Mouse (Mus musculus): ENCODE data around the gene Arid4a. TPM values are rescaled to one million over a fixed set of nuclear protein-coding genes. Genes with fewer than 3 reads are reported as not detected.
A peak's percentile ranks its signal among the peaks of the same experiment; 100 is the strongest.

The Arid4a gene
- polyA plus RNA-seq, 1 experiment from 2014 or later, result 40.4 TPM

DNA sequence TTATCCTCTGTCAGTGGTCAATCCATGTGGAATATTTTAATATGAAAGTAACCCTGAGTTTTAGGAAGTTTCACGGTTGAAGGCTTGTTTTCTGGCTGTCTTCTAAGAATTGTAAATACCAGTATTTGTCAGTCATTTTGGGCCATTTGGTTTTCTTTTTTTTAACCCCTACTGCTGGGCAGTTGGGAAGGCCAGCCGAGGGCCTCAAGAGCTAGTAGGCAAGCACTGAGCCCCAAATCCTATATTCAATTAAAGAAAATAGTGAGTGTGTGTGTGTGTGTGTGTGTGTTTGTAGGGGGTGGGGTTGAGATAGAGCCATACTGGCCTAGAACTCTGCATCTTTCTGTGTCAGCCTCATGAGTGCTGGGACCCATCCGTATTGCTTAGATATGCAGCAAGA lies 39.9 kb upstream of the Arid4a start:
- ATAC-seq (ENCODE audit: insufficient read depth, low FRiP score), result no peak
- peak overlapping the region; percentile 46; the same call in 1 of the 2 replicates for H3K9ac ChIP-seq (ENCODE audit: low read length)
- WGBS, result 56% methylated on average over 3 of the region's 3 CpGs

DNA sequence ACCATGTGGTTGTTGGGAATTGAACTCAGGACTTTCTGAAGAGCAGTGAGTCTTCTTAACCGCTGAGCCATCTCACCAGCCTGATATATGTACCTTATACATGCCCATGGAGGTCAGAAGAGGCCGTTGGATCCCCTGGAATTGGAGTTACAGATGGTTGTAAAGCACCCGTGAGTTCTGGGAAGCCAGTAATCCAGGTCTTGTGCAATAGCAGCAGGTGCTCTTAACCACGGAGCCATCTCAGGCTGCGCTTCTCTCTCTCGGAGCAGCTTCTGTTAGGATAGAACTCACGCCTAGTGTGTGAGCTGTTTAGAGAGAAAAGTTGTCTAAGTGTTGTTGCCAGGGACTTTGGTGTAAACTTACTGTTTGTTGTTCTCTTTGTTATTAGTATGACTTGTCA lies 37.4 kb upstream of the Arid4a start:
- ATAC-seq (ENCODE audit: insufficient read depth, low FRiP score), result no peak
- Histone ChIP-seq H3K4me2 (ENCODE audit: low read depth, low read length) (no peak overlapping the region), H3K9ac (ENCODE audit: low read length) (no peak overlapping the region), H3K4me1 (ENCODE audit: control insufficient read depth, insufficient read depth, low read length) (peaks cover 13% of the 10 kb centered on the region), H3K9me3 (replicated peaks; ENCODE audit: control insufficient read depth, low read length) (no peaks in the 10 kb centered on the region), H3K4me3 (replicated peaks; ENCODE audit: low read length) (no peak overlapping the region), H3K36me3 (ENCODE audit: control insufficient read depth, insufficient read depth, low read length) (0 out of 2 replicates have a peak, but pooled peaks cover 2% of the 10 kb centered on the region), H3K27ac (ENCODE audit: low read length) (no peak overlapping the region), H3K27me3 (ENCODE audit: control insufficient read depth, insufficient read depth, low read length) (no peaks in the 10 kb centered on the region)
- WGBS, result 87% methylated on average over 7 of the region's 7 CpGs

More for the DNA sequence above, 39.9 kb upstream of the Arid4a start:
- H3K4me1 ChIP-seq (ENCODE audit: control insufficient read depth, insufficient read depth, low read length), result peaks cover 13% of the 10 kb centered on the region
- no peaks in the 10 kb centered on the region for H3K36me3 ChIP-seq (ENCODE audit: control insufficient read depth, insufficient read depth, low read length)
- no peaks in the 10 kb centered on the region for H3K27me3 ChIP-seq (ENCODE audit: control insufficient read depth, insufficient read depth, low read length)
- H3K27ac ChIP-seq (ENCODE audit: low read length), result no peak overlapping the region
- H3K9me3 ChIP-seq (replicated peaks; ENCODE audit: control insufficient read depth, low read length), result no peaks in the 10 kb centered on the region
- H3K4me2 ChIP-seq (ENCODE audit: low read depth, low read length), result peak overlapping the region; percentile 85
- H3K4me3 ChIP-seq (replicated peaks; ENCODE audit: low read length), result peak overlapping the region; percentile 93

DNA sequence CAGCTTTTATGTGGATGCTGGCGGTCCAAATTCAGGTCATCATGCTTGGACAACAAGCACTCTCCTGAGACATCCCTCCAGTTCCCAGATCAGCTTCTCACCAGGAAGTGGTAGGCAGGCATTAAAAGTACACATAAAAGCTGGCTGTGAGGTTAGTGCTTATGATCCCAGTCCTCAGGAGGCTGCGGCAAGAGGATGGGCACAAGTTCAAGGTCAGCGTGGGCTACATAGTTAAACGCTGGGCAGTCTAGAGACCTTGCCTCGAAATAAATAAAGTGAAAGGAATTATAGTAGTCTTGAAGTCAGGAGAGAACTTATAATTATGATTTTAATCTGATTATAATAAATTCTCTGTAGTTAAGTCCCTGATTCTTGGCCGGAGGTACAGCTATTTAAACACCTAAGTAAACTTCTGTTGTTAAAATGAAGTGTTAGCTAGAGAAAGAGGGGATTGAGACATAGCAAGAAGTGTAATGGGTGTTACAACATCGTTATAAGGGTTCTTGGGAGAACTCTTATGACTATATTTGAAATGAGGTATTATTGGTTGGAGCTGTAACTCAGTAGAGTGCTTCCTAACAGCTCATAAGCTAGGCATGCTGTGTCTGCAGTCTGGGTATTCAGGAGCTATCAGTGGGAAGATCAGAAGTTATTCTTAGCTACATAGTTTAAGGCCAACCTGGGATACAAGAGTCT lies 30.8 kb upstream of the Arid4a start:
- no peak overlapping the region for H3K27ac ChIP-seq (ENCODE audit: low read length)
- 90% methylated on average over 7 of the region's 7 CpGs for WGBS
- no peaks in the 10 kb centered on the region for H3K4me1 ChIP-seq (ENCODE audit: control insufficient read depth, insufficient read depth, low read length)
- no peak overlapping the region for H3K4me3 ChIP-seq (replicated peaks; ENCODE audit: low read length)
- no peak overlapping the region for H3K4me2 ChIP-seq (ENCODE audit: low read depth, low read length)
- H3K27me3 ChIP-seq (ENCODE audit: control insufficient read depth, insufficient read depth, low read length), result no peaks in the 10 kb centered on the region
- H3K36me3 ChIP-seq (ENCODE audit: control insufficient read depth, insufficient read depth, low read length), result peaks cover 18% of the 10 kb centered on the region; the same call in 1 of the 2 replicates
- H3K9me3 ChIP-seq (replicated peaks; ENCODE audit: control insufficient read depth, low read length), result no peaks in the 10 kb centered on the region
- no peak overlapping the region for H3K9ac ChIP-seq (ENCODE audit: low read length)
- ATAC-seq (ENCODE audit: insufficient read depth, low FRiP score), result no peak

DNA sequence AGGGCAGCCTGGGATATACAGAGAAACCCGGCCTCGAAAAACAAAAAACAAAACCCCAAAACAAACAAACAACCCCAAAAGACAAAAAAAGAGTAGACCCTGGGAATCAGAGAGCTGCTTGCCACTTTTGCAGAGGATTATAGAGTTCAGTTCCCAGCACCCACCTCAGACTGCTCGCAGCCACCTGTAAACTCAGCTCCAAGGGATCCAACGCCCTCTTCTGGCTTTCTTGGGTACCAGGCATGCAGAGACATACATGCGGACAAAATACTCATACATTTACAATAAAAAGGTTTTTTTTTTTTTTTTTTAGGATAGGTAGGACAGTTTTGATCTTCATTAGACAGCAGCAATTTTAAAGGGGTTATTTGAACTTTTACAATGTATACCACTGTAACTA lies 18.6 kb upstream of the Arid4a start:
- no peak overlapping the region for H3K4me2 ChIP-seq (ENCODE audit: low read depth, low read length)
- H3K36me3 ChIP-seq (ENCODE audit: control insufficient read depth, insufficient read depth, low read length), result peaks cover 10% of the 10 kb centered on the region; the same call in 1 of the 2 replicates
- H3K4me1 ChIP-seq (ENCODE audit: control insufficient read depth, insufficient read depth, low read length), result peaks cover 8% of the 10 kb centered on the region
- H3K4me3 ChIP-seq (replicated peaks; ENCODE audit: low read length), result no peak overlapping the region
- H3K27ac ChIP-seq (ENCODE audit: low read length), result no peak overlapping the region
- no peaks in the 10 kb centered on the region for H3K27me3 ChIP-seq (ENCODE audit: control insufficient read depth, insufficient read depth, low read length)
- H3K9ac ChIP-seq (ENCODE audit: low read length), result no peak overlapping the region
- 88% methylated on average over 5 of the region's 5 CpGs for WGBS
- ATAC-seq (ENCODE audit: insufficient read depth, low FRiP score), result no peak
- H3K9me3 ChIP-seq (replicated peaks; ENCODE audit: control insufficient read depth, low read length), result no peaks in the 10 kb centered on the region

DNA sequence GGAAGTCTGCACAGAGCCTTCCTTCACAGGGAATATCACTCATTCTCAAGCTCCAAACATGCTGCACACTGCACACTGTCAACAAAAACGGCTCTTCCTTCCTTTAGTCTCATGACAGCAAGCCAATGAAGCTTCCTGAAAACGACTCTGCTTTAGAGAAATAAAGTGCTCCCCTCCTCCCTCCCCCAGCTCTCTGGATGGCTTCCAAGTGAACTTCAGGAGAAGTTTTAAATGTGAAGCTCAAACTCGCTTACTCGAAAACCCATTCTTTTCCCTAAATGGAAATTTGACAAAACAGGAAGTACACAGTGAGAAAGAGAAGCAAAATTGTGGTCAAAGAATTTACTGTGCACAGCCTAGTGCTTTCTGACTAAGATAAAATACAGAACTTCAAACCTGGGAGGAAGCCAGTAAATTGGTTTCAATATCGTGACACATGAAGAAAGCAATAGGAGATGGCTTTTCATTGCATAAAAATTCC lies 16.3 kb upstream of the Arid4a start:
- Histone ChIP-seq H3K4me1 (ENCODE audit: control insufficient read depth, insufficient read depth, low read length) (peaks cover 8% of the 10 kb centered on the region), H3K9me3 (replicated peaks; ENCODE audit: control insufficient read depth, low read length) (no peaks in the 10 kb centered on the region), H3K36me3 (ENCODE audit: control insufficient read depth, insufficient read depth, low read length) (peaks cover 14% of the 10 kb centered on the region), H3K4me2 (ENCODE audit: low read depth, low read length) (peak overlapping the region; percentile 20), H3K27me3 (ENCODE audit: control insufficient read depth, insufficient read depth, low read length) (no peaks in the 10 kb centered on the region), H3K9ac (ENCODE audit: low read length) (0 out of 2 replicates have a peak overlapping the region, but pooled peaks have one; percentile 46), H3K27ac (ENCODE audit: low read length) (peak overlapping the region; percentile 55), H3K4me3 (replicated peaks; ENCODE audit: low read length) (no peak overlapping the region)
- peak; percentile 60 for ATAC-seq (ENCODE audit: insufficient read depth, low FRiP score)
- WGBS, result 15% methylated on average over 5 of the region's 5 CpGs

DNA sequence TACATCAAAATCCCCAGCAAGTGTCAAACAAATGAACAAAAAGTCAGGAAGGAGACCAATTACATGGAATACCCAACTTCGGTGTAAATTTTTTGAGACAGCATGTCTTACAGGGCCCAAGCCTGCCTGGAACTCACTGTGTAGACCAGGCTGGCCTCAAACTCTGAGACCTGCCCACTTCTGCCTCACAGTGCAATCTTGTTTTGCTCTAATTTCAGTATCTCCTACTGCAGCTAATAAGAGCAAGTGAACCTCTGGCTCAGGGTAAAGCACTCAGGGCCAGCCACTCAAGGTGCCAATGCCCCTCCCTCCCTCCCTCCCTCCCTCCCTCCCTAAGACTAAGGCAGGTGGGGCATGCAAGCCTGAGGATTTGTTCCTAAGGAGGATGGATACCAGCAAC lies 15.4 kb upstream of the Arid4a start:
- Histone ChIP-seq H3K9ac (ENCODE audit: low read length) (no peak overlapping the region), H3K9me3 (replicated peaks; ENCODE audit: control insufficient read depth, low read length) (no peaks in the 10 kb centered on the region), H3K4me1 (ENCODE audit: control insufficient read depth, insufficient read depth, low read length) (peaks cover 8% of the 10 kb centered on the region), H3K36me3 (ENCODE audit: control insufficient read depth, insufficient read depth, low read length) (peaks cover 20% of the 10 kb centered on the region), H3K27ac (ENCODE audit: low read length) (0 out of 2 replicates have a peak overlapping the region, but pooled peaks have one; percentile 14), H3K4me2 (ENCODE audit: low read depth, low read length) (no peak overlapping the region), H3K27me3 (ENCODE audit: control insufficient read depth, insufficient read depth, low read length) (no peaks in the 10 kb centered on the region), H3K4me3 (replicated peaks; ENCODE audit: low read length) (no peak overlapping the region)
- no peak for ATAC-seq (ENCODE audit: insufficient read depth, low FRiP score)
- WGBS, result 72% methylated on average over 1 of the region's 1 CpGs

DNA sequence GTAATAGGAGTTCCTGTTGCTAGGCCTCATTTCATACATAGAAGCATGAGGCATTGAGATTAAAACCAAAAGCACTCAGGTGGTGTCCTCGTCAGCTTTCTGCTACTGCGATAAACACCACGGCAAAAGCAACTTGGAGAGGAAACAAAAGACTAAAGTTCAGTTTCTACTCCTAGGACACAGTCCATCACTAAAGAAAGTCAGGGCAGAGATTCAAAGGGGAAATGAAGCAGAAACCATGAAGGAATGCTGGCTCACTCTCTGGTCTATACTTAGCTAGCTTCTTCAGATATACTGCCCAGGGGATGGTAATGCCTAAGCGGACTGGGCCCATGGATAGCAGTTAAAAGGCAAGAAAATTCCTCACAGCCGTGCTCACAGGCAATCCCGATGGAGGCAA lies 14.3 kb upstream of the Arid4a start:
- Histone ChIP-seq H3K4me2 (ENCODE audit: low read depth, low read length) (no peak overlapping the region), H3K27ac (ENCODE audit: low read length) (no peak overlapping the region), H3K4me3 (replicated peaks; ENCODE audit: low read length) (no peak overlapping the region), H3K36me3 (ENCODE audit: control insufficient read depth, insufficient read depth, low read length) (peaks cover 18% of the 10 kb centered on the region), H3K9me3 (replicated peaks; ENCODE audit: control insufficient read depth, low read length) (no peaks in the 10 kb centered on the region), H3K4me1 (ENCODE audit: control insufficient read depth, insufficient read depth, low read length) (peaks cover 8% of the 10 kb centered on the region), H3K9ac (ENCODE audit: low read length) (no peak overlapping the region), H3K27me3 (ENCODE audit: control insufficient read depth, insufficient read depth, low read length) (no peaks in the 10 kb centered on the region)
- no peak for ATAC-seq (ENCODE audit: insufficient read depth, low FRiP score)
- WGBS, result 69% methylated on average over 6 of the region's 6 CpGs

DNA sequence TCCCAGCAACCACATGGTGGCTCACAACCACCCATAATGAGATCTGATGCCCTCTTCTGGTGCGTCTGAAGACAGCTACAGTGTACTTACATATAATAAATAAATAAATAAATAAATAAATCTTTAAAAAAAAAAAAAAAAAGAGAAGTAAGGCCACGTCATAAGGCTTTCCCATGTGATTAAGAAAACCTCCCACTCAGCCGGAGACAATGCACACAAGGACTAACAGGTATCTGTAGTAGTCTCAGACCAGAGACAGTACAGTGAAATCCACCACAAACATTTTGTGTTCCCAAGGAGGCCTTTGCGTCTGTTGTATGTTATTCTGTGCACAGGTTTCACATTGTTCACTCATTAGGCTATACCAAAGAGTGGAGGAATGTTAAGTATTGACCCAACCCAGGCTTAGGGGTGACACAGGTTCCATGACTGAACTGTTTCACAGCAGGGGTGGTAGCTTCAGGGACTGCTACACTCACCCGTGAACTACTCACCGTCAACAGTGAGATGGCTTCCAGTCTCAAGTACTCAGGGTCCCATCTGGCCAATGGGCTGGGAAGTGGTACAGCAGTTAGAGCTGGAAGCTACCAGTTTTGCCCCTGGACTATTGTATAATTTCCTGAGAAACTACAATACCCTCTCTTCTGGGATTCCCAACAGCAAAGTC lies 11.9 kb upstream of the Arid4a start:
- 85% methylated on average over 5 of the region's 6 CpGs for WGBS
- peaks cover 8% of the 10 kb centered on the region for H3K4me1 ChIP-seq (ENCODE audit: control insufficient read depth, insufficient read depth, low read length)
- peaks cover 20% of the 10 kb centered on the region for H3K36me3 ChIP-seq (ENCODE audit: control insufficient read depth, insufficient read depth, low read length)
- no peak overlapping the region for H3K4me3 ChIP-seq (replicated peaks; ENCODE audit: low read length)
- no peak overlapping the region for H3K9ac ChIP-seq (ENCODE audit: low read length)
- H3K9me3 ChIP-seq (replicated peaks; ENCODE audit: control insufficient read depth, low read length), result no peaks in the 10 kb centered on the region
- ATAC-seq (ENCODE audit: insufficient read depth, low FRiP score), result no peak
- H3K4me2 ChIP-seq (ENCODE audit: low read depth, low read length), result no peak overlapping the region
- H3K27me3 ChIP-seq (ENCODE audit: control insufficient read depth, insufficient read depth, low read length), result no peaks in the 10 kb centered on the region
- H3K27ac ChIP-seq (ENCODE audit: low read length), result no peak overlapping the region

DNA sequence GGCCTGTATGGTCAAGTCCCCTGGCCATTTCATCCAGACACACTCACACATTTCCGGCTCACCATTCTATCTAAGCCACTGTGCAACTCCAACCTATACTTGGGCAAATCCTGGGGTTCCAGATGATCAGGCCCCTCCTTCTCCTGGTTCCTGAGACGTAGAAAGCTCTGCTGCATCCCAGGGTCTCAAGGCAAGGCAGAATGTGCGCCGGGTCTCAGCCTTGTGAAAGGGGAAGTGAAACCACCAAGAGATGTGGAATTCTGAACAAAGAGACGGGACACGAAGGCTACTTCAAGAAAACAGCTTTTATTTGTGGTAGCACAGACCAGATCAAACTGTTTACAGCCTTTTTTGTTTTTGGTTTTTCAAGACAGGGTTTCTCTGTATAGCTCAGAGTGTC lies 9.6 kb upstream of the Arid4a start:
- 85% methylated on average over 6 of the region's 6 CpGs for WGBS

More for the DNA sequence above, 9.6 kb upstream of the Arid4a start:
- Histone ChIP-seq H3K27me3 (ENCODE audit: control insufficient read depth, insufficient read depth, low read length) (no peaks in the 10 kb centered on the region), H3K4me1 (ENCODE audit: control insufficient read depth, insufficient read depth, low read length) (peaks cover 3% of the 10 kb centered on the region; the same call in 1 of the 2 replicates), H3K36me3 (ENCODE audit: control insufficient read depth, insufficient read depth, low read length) (peaks cover 24% of the 10 kb centered on the region), H3K9ac (ENCODE audit: low read length) (no peak overlapping the region), H3K4me3 (replicated peaks; ENCODE audit: low read length) (no peak overlapping the region), H3K4me2 (ENCODE audit: low read depth, low read length) (no peak overlapping the region), H3K9me3 (replicated peaks; ENCODE audit: control insufficient read depth, low read length) (no peaks in the 10 kb centered on the region), H3K27ac (ENCODE audit: low read length) (no peak overlapping the region)
- ATAC-seq (ENCODE audit: insufficient read depth, low FRiP score), result no peak

Data from stomach, embryonic 16.5 days (tissue).